Mouse (Mus musculus) kidney, postnatal 25 days (tissue): ENCODE results near the gene Olfr1286.

Experiments used
- DNase-seq, 2 experiments: peaks; one replicate each; pipeline ENCODE4 v3.0.0; 2021; ENCODE audit warnings: mixed read lengths in 2 of 2

Gene Olfr1286

GRCm38 (mm10) chr2:111422931-111423330, at the start of gene Olfr1286:
Gene Olfr1286, minus strand, starts transcription at chr2:111423115.
- no peak for DNase-seq

DNA sequence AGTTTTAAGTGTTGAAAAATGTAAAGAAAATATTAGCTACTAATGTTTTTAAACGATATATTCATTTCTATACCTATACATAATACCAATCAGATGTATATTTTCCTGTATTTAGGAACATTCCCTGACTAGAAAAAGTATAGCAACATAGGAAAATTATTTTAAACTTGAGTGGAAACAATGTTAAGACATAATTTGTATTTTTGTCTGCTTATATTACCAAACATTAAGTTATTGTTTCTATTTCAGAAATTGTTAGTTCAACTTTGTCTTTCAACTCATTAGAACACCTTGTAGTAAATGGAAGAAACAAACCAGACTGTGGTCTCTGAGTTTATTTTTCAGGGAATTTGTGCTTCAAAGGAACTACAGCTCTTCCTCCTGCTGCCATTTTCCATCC, 25.9 kb upstream of the Olfr1286 start, which contains the start of gene Olfr1287:
Gene Olfr1287 (plus strand): TSS at position 301 of the 400 bp plus-strand sequence.
- no peak for DNase-seq

DNA sequence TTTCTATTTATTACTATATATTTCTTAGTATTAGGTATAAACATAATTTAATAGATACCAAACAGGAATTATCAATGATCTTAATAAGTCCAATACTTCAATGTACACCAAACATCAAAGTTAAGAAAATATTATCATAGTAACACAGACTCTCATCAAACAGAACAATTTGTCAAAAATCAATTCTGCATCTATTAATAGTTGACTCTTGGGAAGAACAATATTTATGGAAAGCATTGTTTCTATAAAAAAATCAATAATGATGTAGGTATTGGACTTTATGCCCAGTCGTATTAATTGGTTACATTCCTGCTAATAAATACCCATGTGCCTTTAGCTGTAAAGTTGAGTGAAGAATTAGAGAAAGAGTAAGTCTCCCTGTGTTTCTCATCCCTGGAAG, 47.7 kb downstream of the Olfr1286 start, which contains the start of gene Olfr1284:
Gene Olfr1284 (plus strand): TSS at position 301 of the 400 bp plus-strand sequence.
- no peak for DNase-seq
